Comparison of ENCODE assay signal across 11 mouse cellular contexts in the genomic region with DNA sequence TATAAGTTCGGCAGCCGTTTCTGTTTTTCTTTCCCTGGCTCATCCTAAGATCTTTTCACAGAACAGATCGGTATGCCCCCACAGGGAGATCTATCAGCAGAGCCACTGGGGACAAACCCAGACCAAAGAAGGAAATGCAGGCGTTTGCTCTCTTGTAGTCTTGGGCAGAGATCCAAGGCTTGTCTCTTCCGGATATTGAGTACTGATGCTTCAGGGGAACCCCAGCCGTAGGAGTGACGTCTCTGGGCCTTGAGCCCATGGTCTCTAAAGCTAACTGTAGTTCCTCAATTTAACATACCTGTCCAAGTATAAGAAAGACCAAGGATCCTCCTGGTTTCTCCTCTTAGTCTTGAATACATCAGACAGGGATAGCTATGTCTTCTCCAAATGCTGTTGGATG. TPM values are rescaled to one million over a fixed set of nuclear protein-coding genes. Genes with fewer than 3 reads are reported as not detected.
DNase-seq lines count a peak whose midpoint lies in the region; TF ChIP-seq lines count a peak whose summit lies in the region.
"Had no signal": no experiment of that assay in that cellular context is flagged by ENCODE, and none has a peak within 500 bp of the region (broad histone marks: within the 10 kb centered on the region; RNA-seq: fewer than 3 reads in every experiment).

No protein-coding gene starts in this region.

- no peak for TF ChIP-seq POLR2A in small intestine, adult 2 months (IDR thresholded peaks at IDR 0.05; ENCODE audit: low read depth, low read length)

- no peaks in the 10 kb centered on the region for H3K27me3 ChIP-seq in small intestine, adult 2 months (ENCODE audit: control insufficient read depth, insufficient read depth, low read length)
- H3K27me3 ChIP-seq: forebrain, embryonic 15.5 days had no signal

- no peak for TF ChIP-seq CTCF in small intestine, adult 2 months (IDR thresholded peaks at IDR 0.05; ENCODE audit: extremely low read depth, insufficient read length, insufficient replicate concordance, low read depth, low read length)

- 16% methylated on average over 7 of the region's 7 CpGs for WGBS in small intestine, adult 2 months

- no peak overlapping the region for H3K4me3 ChIP-seq in small intestine, adult 2 months (ENCODE audit: low read depth, low read length)
- H3K4me3 ChIP-seq: forebrain, embryonic 15.5 days had no signal

- peak overlapping the region; percentile 24; the same call in 1 of the 2 replicates for H3K27ac ChIP-seq in small intestine, adult 2 months (ENCODE audit: insufficient read depth, low read depth, low read length)
- H3K27ac ChIP-seq: forebrain, embryonic 15.5 days had no signal

- no peaks in the 10 kb centered on the region; the same call in none of the 2 replicates for H3K4me1 ChIP-seq in small intestine, adult 2 months (ENCODE audit: control insufficient read depth, insufficient read depth, insufficient read length, low read length)

- DNase-seq in spleen, adult 18-20 months, result peak; percentile 25 to 32
- no peak for DNase-seq in spleen, adult 12 weeks (ENCODE audit: low spot score)
- peak; percentile 78 to 85 for DNase-seq in heart, adult 9 months (ENCODE audit: low spot score in 2 of 2)
- DNase-seq in kidney, postnatal 25 days, result peak; percentile 64 to 69
- DNase-seq in testis, postnatal 14 days (ENCODE audit: low spot score), result no peak
- DNase-seq in left cerebral cortex, adult 9 months (ENCODE audit: low spot score in 2 of 2), result no peak
- DNase-seq in right cerebral cortex, adult 2 months (ENCODE audit: low spot score in 2 of 2), result no peak
- DNase-seq: cerebellum, postnatal 25 days; layer of hippocampus, adult 9-11 months had no signal

- H3K36me3 ChIP-seq in small intestine, adult 2 months (ENCODE audit: control insufficient read depth, insufficient read depth, low read length), result no peaks in the 10 kb centered on the region
- H3K36me3 ChIP-seq: forebrain, embryonic 15.5 days had no signal

RNA-seq across cellular contexts. Expression of gene Csrp1, which starts 6.1 kb away (rescaled TPM):
- polyA plus RNA-seq in small intestine, adult 2 months (2012; rRNA removed), result 140 and 147 TPM in 2 replicates

RNA-seq across cellular contexts. Expression of gene Phlda3, which starts 40.0 kb away (rescaled TPM):
- polyA plus RNA-seq in small intestine, adult 2 months (2012; rRNA removed), result 8.7 and 10.5 TPM in 2 replicates

RNA-seq across cellular contexts. Expression of gene Tnni1, which starts 53.3 kb away (rescaled TPM):
- polyA plus RNA-seq in small intestine, adult 2 months (2012; rRNA removed), result 0.42 and 5.0 TPM in 2 replicates

Comparison
In these comparisons a context has a peak if more than half of its experiments do, and no peak if none do; other contexts are left out.
1. DNase-seq: peak in spleen, adult 18-20 months (2 of 2), heart, adult 9 months (2 of 2) and kidney, postnatal 25 days (2 of 2); none in spleen, adult 12 weeks (single experiment), testis, postnatal 14 days (single experiment), left cerebral cortex, adult 9 months (0 of 2) and right cerebral cortex, adult 2 months (0 of 2).